Mouse (Mus musculus) lung, postnatal 0 days (tissue): ENCODE results near the gene Il1rn.

ENCODE experiments used
- CTCF ChIP-seq: IDR thresholded peaks from 2 replicates; pipeline ENCODE4 v1.5.1; 2016; ENCODE audit warnings: antibody characterized with exemption, mild to moderate bottlenecking
- EP300 ChIP-seq: IDR thresholded peaks from 2 replicates; pipeline ENCODE4 v1.6.1; 2016; ENCODE audit warnings: antibody characterized with exemption, mild to moderate bottlenecking, control low read depth

GRCm38 (mm10) chr2:24384393-24384792 is 47.7 kb downstream of the Il1rn start:
- TF ChIP-seq CTCF: no peak
- TF ChIP-seq EP300: no peak
